Mouse (Mus musculus) midbrain, embryonic 10.5 days (tissue): ENCODE results near the gene Pes1. TPM values are rescaled to one million over a fixed set of nuclear protein-coding genes. Genes with fewer than 3 reads are reported as not detected.

ENCODE experiments used
- DNase-seq: peaks from one replicate; pipeline ENCODE4 v3.0.0-alpha.2; 2017; ENCODE audit warnings: low spot score
- H3K27ac ChIP-seq: fragments of 300-500 bp; sonication (generic); replicated peaks from 2 replicates; pipeline ENCODE4 v1.5.1; 2016; ENCODE audit warnings: mild to moderate bottlenecking
- H3K27me3 ChIP-seq: fragments of 300-500 bp; sonication (generic); 2 replicates; pipeline ENCODE4 v1.6.1; 2016; ENCODE audit warnings: low read depth, mild to moderate bottlenecking; ENCODE audit not compliant: poor library complexity, severe bottlenecking
- H3K36me3 ChIP-seq: fragments of 300-500 bp; sonication (generic); 2 replicates; pipeline ENCODE4 v1.6.1; 2016; ENCODE audit warnings: mild to moderate bottlenecking, moderate library complexity
- H3K4me1 ChIP-seq: fragments of 300-500 bp; sonication (generic); 2 replicates; pipeline ENCODE4 v1.6.1; 2016
- H3K4me3 ChIP-seq: fragments of 300-500 bp; sonication (generic); 2 replicates; pipeline ENCODE4 v1.5.1; 2016; ENCODE audit warnings: mild to moderate bottlenecking, moderate library complexity
- H3K9me3 ChIP-seq: fragments of 300-500 bp; sonication (generic); replicated peaks from 2 replicates; pipeline ENCODE4 v1.6.1; 2016; ENCODE audit warnings: mild to moderate bottlenecking
- WGBS: fragments of 180-500 bp; shearing (Covaris S2); methylation state at CpG from one replicate; pipeline ENCODE4 v1.1.7; 2016; 5-methylcytosine and 5-hydroxymethylcytosine counted together
- polyA plus RNA-seq: library from polyadenylated mRNA; unstranded; fragments of >200 nt; fragmentation: Nextera tagmentation; extraction: Ambion mirVana; gene quantifications from 2 replicates; pipeline ENCODE4 v1.2.1, GENCODE M21; 2016

The Pes1 gene
- 96.3 and 103 TPM in 2 replicates for polyA plus RNA-seq

DNA sequence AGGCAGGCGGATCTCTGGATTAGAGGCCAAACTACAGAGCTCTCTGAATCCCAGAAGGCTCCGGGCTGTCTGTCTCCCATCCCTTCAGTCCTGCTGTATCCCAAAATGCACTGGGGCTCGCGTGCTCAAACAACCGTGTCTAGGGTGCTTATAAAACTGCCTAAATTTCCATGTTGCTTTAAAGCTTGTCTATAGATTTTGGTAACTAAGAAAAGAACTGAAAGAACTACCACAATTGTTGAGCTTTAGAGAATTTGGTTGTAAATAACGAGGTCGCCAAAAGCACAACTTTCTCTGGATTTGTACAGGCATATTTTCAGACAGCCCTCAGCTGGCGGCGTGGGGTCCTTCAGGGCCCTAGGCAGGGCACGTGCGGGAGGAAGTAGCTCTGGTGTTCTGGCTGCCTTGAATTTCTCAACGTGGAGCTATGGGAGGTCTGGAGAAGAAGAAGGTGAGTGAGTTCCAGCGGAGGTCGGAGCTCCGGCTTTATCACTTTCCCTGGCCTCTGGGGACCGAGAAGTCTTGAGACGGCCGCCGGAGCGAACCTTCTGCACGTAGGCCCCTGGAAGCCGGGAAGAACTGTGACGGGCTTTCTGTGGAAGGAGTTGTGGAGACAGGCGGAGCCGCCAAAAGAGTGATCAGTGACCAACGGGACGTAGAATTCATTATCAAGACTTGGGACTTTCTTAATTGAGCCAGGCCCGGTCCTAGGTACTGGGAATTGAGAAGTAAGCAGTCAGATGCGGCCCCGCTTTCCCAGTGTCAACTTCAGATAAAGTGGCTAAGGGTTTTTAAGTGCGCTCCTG is at the start of gene Pes1:
Gene Pes1, plus strand, starts transcription at position 366 of the 806 bp plus-strand sequence.
- DNase-seq, result peak; percentile 85
- WGBS, result under 1% methylated on average over 31 of the region's 31 CpGs
- peaks cover 22% of the 10 kb centered on the region for H3K4me1 ChIP-seq
- H3K27me3 ChIP-seq, result no peaks in the 10 kb centered on the region
- H3K9me3 ChIP-seq, result no peaks in the 10 kb centered on the region
- peak within 1 kb of the TSS; percentile 92 for H3K27ac ChIP-seq
- peak within 1 kb of the TSS; percentile 89 for H3K4me3 ChIP-seq
- peaks cover 22% of the 10 kb centered on the region for H3K36me3 ChIP-seq

DNA sequence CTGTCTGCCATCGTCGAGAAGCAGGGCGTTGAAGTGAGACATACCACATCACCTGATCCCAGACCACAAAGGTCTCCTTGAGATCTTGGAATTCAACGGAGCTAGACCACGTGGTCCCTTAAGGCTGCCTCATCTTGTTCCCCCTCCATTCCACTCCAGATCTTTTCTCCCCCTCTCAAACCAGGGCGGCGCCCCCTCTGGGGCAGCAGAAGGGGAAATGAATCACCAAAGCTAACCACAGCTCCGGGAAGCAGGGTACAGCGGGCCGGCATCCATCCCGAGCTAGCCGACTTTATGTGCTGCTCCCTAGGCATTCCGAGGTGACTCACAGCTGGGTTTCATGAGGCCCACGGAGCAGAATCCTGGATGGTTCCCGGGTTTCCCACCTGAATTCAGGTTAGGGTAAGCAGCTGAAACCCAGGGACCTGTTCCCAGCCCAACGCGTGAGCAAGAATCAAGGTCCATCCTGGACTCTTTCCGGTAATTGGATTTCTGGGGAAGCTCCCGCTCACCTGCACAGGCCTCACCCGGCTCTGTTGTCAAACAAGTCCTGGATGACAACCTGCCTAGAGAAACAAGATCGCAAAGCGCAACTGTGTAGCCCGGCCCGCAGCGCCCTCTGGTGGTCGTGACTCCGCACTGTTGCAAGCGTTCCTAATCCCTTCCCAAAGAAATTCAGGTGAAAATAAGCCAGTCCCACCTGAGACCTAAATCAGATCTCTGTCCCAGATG is 49.5 kb upstream of the Pes1 start, which contains the start of gene Slc35e4:
Gene Slc35e4, minus strand, starts transcription at position 556 of the 732 bp plus-strand sequence.
- H3K4me1 ChIP-seq, result peaks cover 45% of the 10 kb centered on the region
- H3K36me3 ChIP-seq, result no peaks in the 10 kb centered on the region
- H3K27ac ChIP-seq, result peak within 1 kb of the TSS; percentile 83
- H3K27me3 ChIP-seq, result peaks cover 22% of the 10 kb centered on the region
- no peaks in the 10 kb centered on the region for H3K9me3 ChIP-seq
- WGBS, result under 1% methylated on average over 28 of the region's 28 CpGs
- peak; percentile 85 for DNase-seq
- peak within 1 kb of the TSS; percentile 76 for H3K4me3 ChIP-seq

DNA sequence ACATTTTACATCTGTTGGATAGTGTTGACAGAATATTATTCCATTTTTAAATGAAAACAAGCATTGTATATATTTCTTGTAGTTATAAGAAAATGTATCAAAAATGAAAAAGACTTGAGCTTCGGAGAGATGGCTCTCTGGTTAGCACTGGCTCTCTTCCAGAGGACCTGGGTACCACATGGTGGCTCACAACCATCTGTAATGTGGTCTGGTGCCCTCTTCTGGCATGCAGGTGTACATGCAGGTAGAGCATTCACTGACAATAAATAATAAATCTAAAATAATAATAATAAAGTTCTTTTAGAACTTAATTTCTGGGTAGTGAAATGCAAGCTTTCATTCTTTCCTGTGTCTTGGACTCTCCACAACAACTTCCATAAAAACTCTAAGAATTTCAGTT is 45.0 kb upstream of the Pes1 start:
- DNase-seq, result no peak
- Histone ChIP-seq H3K4me1 (peaks cover 10% of the 10 kb centered on the region), H3K4me3 (no peak overlapping the region), H3K27ac (no peak overlapping the region), H3K36me3 (peaks cover 16% of the 10 kb centered on the region), H3K9me3 (no peaks in the 10 kb centered on the region), H3K27me3 (no peaks in the 10 kb centered on the region; the same call in 1 of the 2 replicates)
- WGBS, result 79% methylated on average over 1 of the region's 1 CpGs

DNA sequence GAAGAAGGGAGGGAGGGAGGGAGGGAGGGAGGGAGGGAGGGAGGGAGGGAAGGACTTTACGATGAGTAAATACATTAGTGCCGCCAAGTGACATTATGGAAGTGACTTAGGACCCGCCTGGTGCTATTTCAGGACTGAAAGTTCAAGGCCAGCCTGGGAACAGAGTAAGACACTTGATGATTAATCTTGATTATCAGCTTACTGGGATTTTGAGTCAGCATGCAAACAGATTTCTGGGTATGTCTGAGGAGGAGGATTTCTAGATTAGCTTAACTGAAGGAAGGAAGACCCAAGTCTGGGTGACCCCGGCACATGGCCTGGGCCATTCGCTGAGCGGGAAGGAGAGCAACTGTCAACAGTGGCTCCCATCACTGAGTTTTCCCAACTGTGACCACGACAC is 43.3 kb upstream of the Pes1 start:
- Histone ChIP-seq H3K9me3 (no peaks in the 10 kb centered on the region), H3K4me1 (0 out of 2 replicates have a peak, but pooled peaks cover 3% of the 10 kb centered on the region), H3K4me3 (no peak overlapping the region), H3K36me3 (peaks cover 31% of the 10 kb centered on the region), H3K27me3 (no peaks in the 10 kb centered on the region; the same call in 1 of the 2 replicates), H3K27ac (no peak overlapping the region)
- 90% methylated on average over 7 of the region's 7 CpGs for WGBS
- DNase-seq, result no peak

DNA sequence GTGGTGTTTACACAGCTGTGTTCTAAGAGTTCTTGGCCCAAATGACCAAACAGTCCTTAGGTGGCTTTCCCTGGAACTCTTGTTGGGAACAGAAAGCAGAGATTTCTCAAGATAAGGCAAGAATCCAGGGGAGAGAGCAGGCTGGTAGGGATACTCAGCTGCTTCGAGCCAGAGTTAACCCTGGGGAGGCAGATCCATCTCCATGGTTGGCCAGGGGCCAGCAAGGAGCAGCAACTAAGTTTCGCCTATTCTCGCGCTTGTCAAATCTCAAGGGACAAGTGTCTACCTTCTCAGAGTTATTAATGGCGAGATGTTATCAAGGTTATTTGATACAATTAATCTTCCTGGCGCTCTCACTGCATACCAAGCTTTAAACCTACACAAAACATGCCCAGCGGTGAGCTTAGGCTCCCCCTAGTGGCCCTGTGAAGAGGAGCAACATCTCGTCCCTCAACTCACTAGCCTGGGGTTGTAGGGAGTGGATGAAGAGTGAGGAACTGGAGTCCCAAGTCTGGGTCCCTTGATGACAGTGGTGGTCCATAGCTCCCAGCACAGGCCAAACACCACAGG is 42.4 kb upstream of the Pes1 start:
- H3K27me3 ChIP-seq, result no peaks in the 10 kb centered on the region
- H3K4me1 ChIP-seq, result 0 out of 2 replicates have a peak, but pooled peaks cover 3% of the 10 kb centered on the region
- no peak overlapping the region for H3K27ac ChIP-seq
- WGBS, result 34% methylated on average over 8 of the region's 8 CpGs
- no peak overlapping the region for H3K4me3 ChIP-seq
- H3K9me3 ChIP-seq, result no peaks in the 10 kb centered on the region
- DNase-seq, result peak; percentile 51
- peaks cover 33% of the 10 kb centered on the region for H3K36me3 ChIP-seq

DNA sequence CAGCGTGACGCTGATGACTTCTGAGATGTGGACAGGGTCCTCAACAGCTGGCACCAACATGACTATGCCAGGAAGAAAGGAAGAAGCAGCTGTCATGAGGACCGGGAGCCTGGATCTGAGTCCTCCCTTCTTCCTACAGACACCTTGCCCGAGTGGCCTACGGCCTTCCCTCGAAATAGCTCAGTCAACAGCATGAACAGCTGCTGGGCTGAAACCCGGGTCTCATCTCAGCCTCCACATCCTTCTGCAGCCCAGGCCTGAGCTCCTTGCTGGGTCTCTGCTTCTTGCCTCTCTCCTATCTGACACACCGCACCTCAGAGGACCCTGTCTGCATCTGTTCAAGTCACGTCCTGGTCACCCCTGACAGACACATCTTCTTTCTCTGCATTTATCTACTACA is 41.7 kb upstream of the Pes1 start:
- Histone ChIP-seq H3K4me3 (no peak overlapping the region), H3K27me3 (no peaks in the 10 kb centered on the region), H3K27ac (no peak overlapping the region), H3K9me3 (no peaks in the 10 kb centered on the region), H3K36me3 (peaks cover 38% of the 10 kb centered on the region), H3K4me1 (0 out of 2 replicates have a peak, but pooled peaks cover 3% of the 10 kb centered on the region)
- WGBS, result 89% methylated on average over 9 of the region's 9 CpGs
- DNase-seq, result no peak

DNA sequence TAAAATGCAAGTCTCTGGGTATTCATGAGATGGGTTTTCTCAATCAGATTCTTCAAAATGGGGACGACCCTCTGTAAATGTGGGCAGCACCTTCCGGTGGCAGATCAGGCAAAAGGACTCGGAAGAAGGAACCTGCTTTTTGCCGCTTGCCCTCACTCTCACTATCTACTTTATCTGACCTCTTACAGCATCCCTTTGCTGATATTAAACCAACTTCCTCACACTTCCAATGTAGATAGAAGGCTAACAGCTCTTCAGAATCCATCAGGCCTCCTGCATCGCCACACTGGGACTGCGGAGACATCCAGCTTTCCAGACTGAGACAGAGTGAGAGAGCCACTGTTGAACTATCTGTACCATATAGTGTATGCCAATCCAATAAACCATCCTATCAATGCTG is 41.0 kb upstream of the Pes1 start:
- Histone ChIP-seq H3K27ac (no peak overlapping the region), H3K27me3 (no peaks in the 10 kb centered on the region), H3K4me3 (no peak overlapping the region), H3K9me3 (no peaks in the 10 kb centered on the region), H3K36me3 (peaks cover 38% of the 10 kb centered on the region), H3K4me1 (0 out of 2 replicates have a peak, but pooled peaks cover 3% of the 10 kb centered on the region)
- 93% methylated on average over 6 of the region's 6 CpGs for WGBS
- DNase-seq, result no peak

DNA sequence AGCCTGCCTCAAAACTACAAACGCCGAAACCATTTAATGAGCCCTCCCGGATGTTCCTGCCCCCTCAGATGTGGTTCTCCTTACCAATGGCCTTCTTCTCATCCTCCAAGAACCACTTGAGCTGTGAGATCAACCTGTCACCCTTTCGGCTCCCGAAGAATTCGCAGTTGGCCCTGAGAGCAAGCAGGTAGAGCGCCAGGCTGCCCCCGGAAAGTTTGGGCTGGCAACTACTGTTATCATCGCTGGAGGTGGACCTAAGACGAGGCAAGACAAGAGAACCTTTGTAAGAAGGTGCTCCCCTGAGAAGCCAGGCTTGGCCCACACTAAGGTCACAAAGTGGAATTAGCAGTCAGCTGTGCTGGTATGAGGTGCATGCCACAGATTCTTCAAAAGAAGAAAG is 37.9 kb upstream of the Pes1 start:
- Histone ChIP-seq H3K4me3 (no peak overlapping the region), H3K36me3 (peaks cover 38% of the 10 kb centered on the region), H3K27ac (no peak overlapping the region), H3K4me1 (peaks cover 11% of the 10 kb centered on the region), H3K27me3 (no peaks in the 10 kb centered on the region), H3K9me3 (no peaks in the 10 kb centered on the region)
- DNase-seq, result no peak
- WGBS, result 90% methylated on average over 10 of the region's 10 CpGs

DNA sequence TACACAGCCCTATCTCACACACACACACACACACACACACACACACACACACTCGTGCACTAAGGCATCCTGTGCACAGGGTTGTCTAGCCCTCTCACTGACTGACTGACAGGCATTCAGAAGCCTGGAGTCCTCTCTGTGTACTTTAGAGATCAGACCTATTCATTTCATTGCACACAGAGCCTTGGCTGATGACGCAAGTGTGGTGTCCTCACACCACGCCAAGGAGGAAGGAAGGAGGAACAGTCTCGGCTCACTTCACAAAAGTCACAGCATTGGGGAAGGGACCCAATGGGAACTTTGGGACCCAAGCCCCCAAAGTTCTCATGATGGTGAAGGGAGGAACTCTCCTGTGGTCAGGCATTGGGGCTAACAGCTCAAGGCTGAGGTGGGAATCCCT is 33.8 kb upstream of the Pes1 start:
- DNase-seq, result no peak
- WGBS, result 77% methylated on average over 4 of the region's 4 CpGs

DNA sequence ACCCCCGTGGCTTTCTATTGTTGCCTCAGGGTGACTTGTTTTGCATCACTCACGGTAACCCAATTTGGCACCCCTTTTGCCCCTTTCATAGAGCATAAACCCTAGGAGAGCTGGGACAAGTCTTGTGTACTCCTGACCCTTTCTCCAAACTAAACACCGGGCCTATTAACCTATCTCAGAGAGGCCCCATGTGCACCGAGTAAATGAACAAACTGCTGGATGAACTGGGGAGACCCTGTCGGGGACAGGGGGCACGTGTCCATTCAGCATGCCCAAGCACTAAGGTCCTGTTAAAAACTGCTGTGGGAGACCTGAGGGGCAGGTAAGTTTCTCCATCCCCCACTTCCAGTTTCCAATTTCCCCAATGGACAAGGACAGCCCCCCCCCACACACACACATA is 32.8 kb upstream of the Pes1 start:
- H3K27me3 ChIP-seq, result no peaks in the 10 kb centered on the region
- H3K9me3 ChIP-seq, result no peaks in the 10 kb centered on the region
- H3K4me3 ChIP-seq, result peak overlapping the region; percentile 73
- 36% methylated on average over 6 of the region's 6 CpGs for WGBS
- H3K4me1 ChIP-seq, result peaks cover 20% of the 10 kb centered on the region
- no peak for DNase-seq
- H3K27ac ChIP-seq, result 0 out of 2 replicates have a peak overlapping the region, but pooled peaks have one; percentile 82
- peaks cover 6% of the 10 kb centered on the region; the same call in 1 of the 2 replicates for H3K36me3 ChIP-seq

More for the DNA sequence above, 33.8 kb upstream of the Pes1 start:
- H3K9me3 ChIP-seq, result no peaks in the 10 kb centered on the region
- H3K27me3 ChIP-seq, result no peaks in the 10 kb centered on the region
- no peak overlapping the region for H3K4me3 ChIP-seq
- peaks cover 11% of the 10 kb centered on the region; the same call in 1 of the 2 replicates for H3K36me3 ChIP-seq
- peaks cover 20% of the 10 kb centered on the region for H3K4me1 ChIP-seq
- no peak overlapping the region for H3K27ac ChIP-seq

DNA sequence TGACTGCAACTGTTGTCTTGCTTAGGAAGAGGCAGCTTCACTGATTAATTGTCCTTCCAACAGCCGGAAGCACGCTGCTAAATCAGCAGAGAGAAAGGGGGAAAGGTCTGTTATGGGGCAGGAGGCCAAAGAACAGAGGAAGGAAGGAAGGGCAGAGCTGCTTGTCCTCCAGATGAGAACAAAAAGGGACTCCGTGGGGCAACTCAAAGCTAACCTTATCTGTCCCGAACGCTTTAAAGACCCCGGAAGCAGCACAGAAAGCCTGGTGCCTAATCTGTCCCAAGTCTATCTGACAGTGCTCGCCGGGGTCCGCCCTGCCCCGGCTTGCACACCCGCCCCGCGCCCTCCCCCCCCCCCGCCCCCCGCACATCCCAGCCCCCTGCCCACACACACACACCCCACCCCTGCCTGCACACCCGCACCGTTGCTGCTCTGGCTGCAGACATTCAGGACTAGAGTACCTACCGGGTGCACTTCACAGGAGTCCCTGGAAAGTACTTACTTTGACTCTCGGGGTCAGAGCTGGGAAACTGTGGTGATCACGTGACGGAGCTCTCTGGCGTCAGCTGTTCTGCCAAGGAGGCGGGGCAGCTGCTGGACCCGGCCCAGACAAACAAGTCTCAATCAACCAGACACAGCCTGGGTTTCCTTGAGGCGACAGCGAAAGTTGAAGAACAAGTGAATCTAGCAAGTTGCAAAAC is 32.1 kb upstream of the Pes1 start, which contains the start of gene Tcn2:
Gene Tcn2, minus strand, starts transcription at position 649 of the 701 bp plus-strand sequence.
- H3K27ac ChIP-seq, result peak within 1 kb of the TSS; percentile 82

DNA sequence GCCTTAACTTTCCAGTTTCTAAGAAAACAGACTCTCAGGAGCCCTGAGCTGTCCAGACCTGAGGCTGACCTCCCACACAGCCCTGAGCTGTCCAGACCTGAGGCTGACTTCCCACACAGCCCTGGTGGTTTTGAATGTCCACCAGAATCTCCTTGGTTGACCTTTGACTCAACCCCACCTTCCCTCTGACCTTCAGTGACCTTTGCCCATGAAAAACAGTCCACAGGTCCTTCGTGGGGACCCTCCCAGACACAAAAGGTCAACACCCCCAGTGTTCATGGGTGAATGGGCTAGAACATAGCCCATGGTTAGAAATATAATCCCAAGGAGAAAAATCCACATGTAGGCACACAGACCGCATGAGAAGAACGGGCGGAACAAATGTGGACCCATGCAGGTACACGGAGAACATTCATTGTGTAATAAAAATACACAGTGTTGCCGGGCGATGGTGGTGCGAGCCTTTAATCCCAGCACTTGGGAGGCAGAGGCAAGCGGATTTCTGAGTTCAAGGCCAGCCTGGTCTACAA is 30.0 kb upstream of the Pes1 start:
- 88% methylated on average over 9 of the region's 9 CpGs for WGBS
- H3K9me3 ChIP-seq, result no peaks in the 10 kb centered on the region
- no peak for DNase-seq
- no peak overlapping the region for H3K27ac ChIP-seq
- H3K4me1 ChIP-seq, result peaks cover 20% of the 10 kb centered on the region
- no peak overlapping the region for H3K4me3 ChIP-seq
- H3K36me3 ChIP-seq, result no peaks in the 10 kb centered on the region
- H3K27me3 ChIP-seq, result no peaks in the 10 kb centered on the region

More for the DNA sequence above, 32.1 kb upstream of the Pes1 start, which contains the start of gene Tcn2:
- DNase-seq, result peak; percentile 83
- peak within 1 kb of the TSS; percentile 73 for H3K4me3 ChIP-seq
- 0 out of 2 replicates have a peak, but pooled peaks cover 3% of the 10 kb centered on the region for H3K36me3 ChIP-seq
- under 1% methylated on average over 22 of the region's 26 CpGs for WGBS
- H3K4me1 ChIP-seq, result peaks cover 20% of the 10 kb centered on the region
- no peaks in the 10 kb centered on the region for H3K9me3 ChIP-seq
- no peaks in the 10 kb centered on the region for H3K27me3 ChIP-seq
